Mouse (Mus musculus) embryonic facial prominence, embryonic 11.5 days (tissue): ENCODE measurements around the gene Plpp4. TPM values are rescaled to one million over a fixed set of nuclear protein-coding genes. Genes with fewer than 3 reads are reported as not detected.

Source experiments
- ATAC-seq: fragments of 200-750 bp; cut with Nextera tagmentation; replicated peaks from 2 replicates; pipeline ENCODE4 v1.8.0; 2017; ENCODE audit warnings: low read depth; ENCODE audit not compliant: insufficient number of reproducible peaks, low FRiP score, low TSS enrichment
- DNase-seq: peaks from one replicate; pipeline ENCODE4 v3.0.0-alpha.2; 2015; ENCODE audit warnings: low spot score
- H3K27ac ChIP-seq: fragments of 300-500 bp; sonication (generic); replicated peaks from 2 replicates; pipeline ENCODE4 v1.5.1; 2014; ENCODE audit warnings: mild to moderate bottlenecking, low read depth, low read length, control low read depth
- H3K27me3 ChIP-seq: fragments of 300-500 bp; sonication (generic); 2 replicates; pipeline ENCODE4 v1.6.1; 2014; ENCODE audit warnings: mild to moderate bottlenecking, low read length, moderate library complexity, mixed read lengths; ENCODE audit not compliant: control insufficient read depth, insufficient read depth
- H3K36me3 ChIP-seq: fragments of 300-500 bp; sonication (generic); replicated peaks from 2 replicates; pipeline ENCODE4 v1.6.1; 2014; ENCODE audit warnings: low read depth, mild to moderate bottlenecking, low read length, moderate library complexity, mixed read lengths; ENCODE audit not compliant: control insufficient read depth, insufficient read depth
- H3K4me1 ChIP-seq: fragments of 300-500 bp; sonication (generic); 2 replicates; pipeline ENCODE4 v1.6.1; 2014; ENCODE audit warnings: low read length, mixed read lengths; ENCODE audit not compliant: control insufficient read depth, insufficient read depth
- H3K4me2 ChIP-seq: fragments of 300-500 bp; sonication (generic); 2 replicates; pipeline ENCODE4 v1.6.1; 2014; ENCODE audit warnings: low read depth, mild to moderate bottlenecking, control low read depth, low read length, moderate library complexity
- H3K4me3 ChIP-seq: fragments of 300-500 bp; sonication (generic); 2 replicates; pipeline ENCODE4 v1.5.1; 2014; ENCODE audit warnings: low read depth, low read length, control low read depth
- H3K9ac ChIP-seq: fragments of 300-500 bp; sonication (generic); replicated peaks from 2 replicates; pipeline ENCODE4 v1.6.1; 2014; ENCODE audit warnings: mild to moderate bottlenecking, control low read depth, low read length
- H3K9me3 ChIP-seq: fragments of 300-500 bp; sonication (generic); replicated peaks from 2 replicates; pipeline ENCODE4 v1.6.1; 2016; ENCODE audit warnings: mild to moderate bottlenecking, low read length, inconsistent platforms, mixed read lengths; ENCODE audit not compliant: control insufficient read depth
- WGBS: fragments of 180-500 bp; shearing (Covaris S2); extraction: QIAGEN DNeasy Blood & Tissue Kit; methylation state at CpG from one replicate; pipeline ENCODE4 v1.1.7; 2014; 5-methylcytosine and 5-hydroxymethylcytosine counted together
- polyA plus RNA-seq: library from polyadenylated mRNA; unstranded; fragments of >200 nt; fragmentation: Nextera tagmentation; extraction: Ambion mirVana; gene quantifications from 2 replicates; pipeline ENCODE4 v1.2.1, GENCODE M21; 2014

Plpp4 gene
- polyA plus RNA-seq, 1 experiment from 2014 or later: 1.5 TPM

- peak; percentile 78 for DNase-seq
Measured at GRCm38 (mm10) chr7:129425554-129425953, 168.7 kb downstream of the Plpp4 start.

DNA sequence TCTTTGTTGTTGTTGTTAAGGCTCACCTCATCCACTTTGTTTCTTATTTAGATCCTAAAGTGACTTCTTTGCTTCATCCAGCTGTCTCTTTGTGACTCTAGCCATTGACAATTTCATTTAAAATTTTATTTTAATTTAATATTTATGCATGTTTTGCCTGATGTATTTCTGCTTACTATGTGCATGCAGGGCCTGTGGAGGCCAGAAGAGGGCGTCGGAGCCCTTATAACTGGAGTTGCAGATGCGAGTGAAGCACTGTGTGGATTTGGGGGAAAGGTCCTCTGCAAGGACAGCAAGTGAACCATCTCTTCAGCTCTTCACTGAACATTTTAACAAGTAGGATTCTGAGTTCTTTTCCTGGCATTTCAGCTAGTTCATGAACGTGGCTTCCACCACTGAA lies 172.0 kb downstream of the Plpp4 start:
- Histone ChIP-seq H3K4me1 (no peaks in the 10 kb centered on the region), H3K9ac (no peak overlapping the region), H3K4me3 (no peak overlapping the region), H3K27me3 (no peaks in the 10 kb centered on the region), H3K9me3 (no peaks in the 10 kb centered on the region), H3K4me2 (no peak overlapping the region), H3K27ac (no peak overlapping the region), H3K36me3 (no peaks in the 10 kb centered on the region)
- DNase-seq: no peak
- ATAC-seq: no peak
- WGBS: 49% methylated on average over 4 of the region's 4 CpGs

More at GRCm38 (mm10) chr7:129425554-129425953, 168.7 kb downstream of the Plpp4 start:
- 34% methylated on average over 2 of the region's 2 CpGs for WGBS
- Histone ChIP-seq H3K9me3 (no peaks in the 10 kb centered on the region), H3K4me2 (no peak overlapping the region), H3K36me3 (no peaks in the 10 kb centered on the region), H3K27ac (no peak overlapping the region), H3K4me3 (no peak overlapping the region), H3K4me1 (no peaks in the 10 kb centered on the region), H3K27me3 (no peaks in the 10 kb centered on the region), H3K9ac (no peak overlapping the region)
- ATAC-seq: no peak

DNA sequence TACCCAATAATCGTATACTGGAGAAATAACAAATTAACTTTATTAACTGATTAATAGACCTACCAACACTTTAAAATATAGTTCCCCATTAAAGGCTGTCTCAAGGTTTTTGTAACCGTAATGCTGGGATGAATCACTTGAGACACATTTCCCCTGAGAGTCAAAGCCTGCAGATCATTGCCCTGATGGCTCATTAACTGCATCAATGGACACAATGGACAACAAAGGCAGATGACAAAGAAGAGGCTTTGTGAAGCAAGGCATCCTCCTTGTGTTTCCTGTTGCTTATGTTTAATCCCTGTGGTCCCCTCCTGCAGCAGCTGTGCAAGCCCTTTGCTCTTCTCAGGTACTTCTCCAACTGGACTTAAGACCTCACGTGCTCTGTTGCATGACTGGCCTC lies 173.1 kb downstream of the Plpp4 start:
- Histone ChIP-seq H3K9ac (no peak overlapping the region), H3K9me3 (no peaks in the 10 kb centered on the region), H3K27me3 (no peaks in the 10 kb centered on the region), H3K4me1 (no peaks in the 10 kb centered on the region), H3K27ac (no peak overlapping the region), H3K4me3 (no peak overlapping the region), H3K4me2 (no peak overlapping the region), H3K36me3 (no peaks in the 10 kb centered on the region)
- no peak for DNase-seq
- 60% methylated on average over 3 of the region's 3 CpGs for WGBS
- ATAC-seq: no peak
